Mouse (Mus musculus) lung, embryonic 16.5 days (tissue): ENCODE measurements around the gene Uqcr11. TPM values are rescaled to one million over a fixed set of nuclear protein-coding genes. Genes with fewer than 3 reads are reported as not detected.

ENCODE experiments used
- ATAC-seq: fragments of 200-750 bp; cut with Nextera tagmentation; 2 replicates; pipeline ENCODE4 v1.8.0; 2017; ENCODE audit warnings: low read depth, mild to moderate bottlenecking, moderate library complexity
- H3K27ac ChIP-seq: fragments of 300-500 bp; sonication (generic); 2 replicates; pipeline ENCODE4 v1.5.1; 2014; ENCODE audit warnings: mild to moderate bottlenecking, control low read depth, low read length
- H3K27me3 ChIP-seq: fragments of 300-500 bp; sonication (generic); 2 replicates; pipeline ENCODE4 v1.6.1; 2014; ENCODE audit warnings: low read depth, low read length, mixed read lengths; ENCODE audit not compliant: control insufficient read depth, insufficient read depth
- H3K36me3 ChIP-seq: fragments of 300-500 bp; sonication (generic); 2 replicates; pipeline ENCODE4 v1.6.1; 2014; ENCODE audit warnings: low read length; ENCODE audit not compliant: control insufficient read depth, insufficient read depth
- H3K4me1 ChIP-seq: fragments of 300-500 bp; sonication (generic); replicated peaks from 2 replicates; pipeline ENCODE4 v1.6.1; 2014; ENCODE audit warnings: low read length, mixed read lengths; ENCODE audit not compliant: control insufficient read depth, insufficient read depth
- H3K4me2 ChIP-seq: fragments of 300-500 bp; sonication (generic); 2 replicates; pipeline ENCODE4 v1.6.1; 2014; ENCODE audit warnings: low read depth, low read length, control low read depth
- H3K4me3 ChIP-seq: fragments of 300-500 bp; sonication (generic); 2 replicates; pipeline ENCODE4 v1.5.1; 2014; ENCODE audit warnings: mild to moderate bottlenecking, low read length, control low read depth
- H3K9ac ChIP-seq: fragments of 300-500 bp; sonication (generic); 2 replicates; pipeline ENCODE4 v1.6.1; 2014; ENCODE audit warnings: low read length, control low read depth
- H3K9me3 ChIP-seq: fragments of 300-500 bp; sonication (generic); 2 replicates; pipeline ENCODE4 v1.6.1; 2016; ENCODE audit warnings: low read length; ENCODE audit not compliant: control insufficient read depth
- WGBS: fragments of 180-500 bp; shearing (Covaris S2); extraction: QIAGEN DNeasy Blood & Tissue Kit; methylation state at CpG from one replicate; pipeline ENCODE4 v1.1.7; 2014; 5-methylcytosine and 5-hydroxymethylcytosine counted together
- microRNA-seq: library from miRNA; unstranded; fragments of <30 nt; microRNA quantifications from one replicate; pipeline ENCODE4, GENCODE M21; 2016
- polyA plus RNA-seq: library from polyadenylated mRNA; unstranded; fragments of >200 nt; fragmentation: Nextera tagmentation; extraction: Ambion mirVana; gene quantifications from 2 replicates; pipeline ENCODE4 v1.2.1, GENCODE M21; 2015

Uqcr11 gene
- polyA plus RNA-seq, 1 experiment from 2014 or later = 618 TPM

DNA sequence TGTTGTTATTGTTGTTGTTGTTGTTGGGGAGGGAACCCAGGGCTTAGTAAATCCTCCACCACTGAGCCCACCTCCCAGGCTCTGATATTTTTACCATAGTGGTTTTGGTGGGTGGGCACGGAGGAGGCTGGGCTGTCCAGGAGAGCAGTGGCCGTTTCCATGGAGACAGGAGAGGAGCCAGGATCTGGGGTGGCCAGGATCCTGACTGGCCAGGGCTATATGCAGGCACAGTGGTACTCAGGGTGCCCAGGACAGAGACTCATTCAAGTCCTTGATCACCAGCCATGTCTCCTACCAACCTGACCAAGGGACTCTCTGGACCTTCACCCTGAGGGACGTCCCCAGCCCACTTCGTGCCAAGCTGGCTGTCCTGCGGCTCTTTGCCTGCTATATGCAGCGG is 42.9 kb downstream of the Uqcr11 start:
- Histone ChIP-seq H3K27me3 (peaks cover 1% of the 10 kb centered on the region; the same call in 1 of the 2 replicates), H3K4me3 (no peak overlapping the region), H3K9me3 (no peaks in the 10 kb centered on the region; the same call in 1 of the 2 replicates), H3K4me2 (no peak overlapping the region), H3K36me3 (no peaks in the 10 kb centered on the region), H3K27ac (no peak overlapping the region), H3K4me1 (no peaks in the 10 kb centered on the region), H3K9ac (no peak overlapping the region)
- WGBS = 39% methylated on average over 6 of the region's 6 CpGs
- no peak for ATAC-seq

DNA sequence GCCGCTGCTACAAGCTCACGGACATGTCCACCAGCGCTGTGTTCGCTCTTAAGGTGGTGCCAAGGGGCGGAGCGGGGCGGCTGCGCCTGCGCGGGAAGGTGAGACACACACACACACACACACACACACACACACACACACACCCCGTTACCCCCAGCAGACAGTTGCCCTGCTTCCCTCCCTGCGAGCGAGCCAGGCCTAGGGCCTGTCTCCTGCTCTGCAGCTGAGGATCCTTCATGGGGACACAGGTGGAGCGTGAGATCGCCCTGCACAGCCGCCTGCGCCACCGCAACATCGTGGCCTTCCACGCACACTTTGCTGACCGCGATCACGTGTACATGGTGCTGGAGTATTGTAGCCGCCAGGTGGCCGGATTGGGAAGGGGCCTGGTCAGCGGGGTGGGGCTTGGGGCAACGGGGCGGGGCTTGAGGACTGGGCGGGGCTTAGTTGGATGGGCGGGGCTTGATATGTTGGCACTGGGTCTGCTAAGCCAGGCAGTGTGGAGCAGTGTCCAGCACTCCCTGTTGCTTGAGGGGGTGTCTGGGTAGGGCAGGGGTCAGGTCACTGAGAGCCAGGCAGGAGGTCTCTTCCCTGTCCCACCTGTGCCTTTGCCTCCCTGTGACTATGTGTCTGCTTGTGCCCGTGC is 48.5 kb downstream of the Uqcr11 start:
- 8% methylated on average over 27 of the region's 31 CpGs for WGBS
- H3K27me3 ChIP-seq = peaks cover 45% of the 10 kb centered on the region
- H3K9me3 ChIP-seq = no peaks in the 10 kb centered on the region
- no peak overlapping the region for H3K9ac ChIP-seq
- no peak overlapping the region for H3K27ac ChIP-seq
- ATAC-seq = peak; percentile 35; the same call in 1 of the 2 replicates
- H3K4me2 ChIP-seq = peak overlapping the region; percentile 41
- no peaks in the 10 kb centered on the region for H3K36me3 ChIP-seq
- H3K4me1 ChIP-seq = peaks cover 4% of the 10 kb centered on the region; the same call in 1 of the 2 replicates
- peak overlapping the region; percentile 31 for H3K4me3 ChIP-seq

DNA sequence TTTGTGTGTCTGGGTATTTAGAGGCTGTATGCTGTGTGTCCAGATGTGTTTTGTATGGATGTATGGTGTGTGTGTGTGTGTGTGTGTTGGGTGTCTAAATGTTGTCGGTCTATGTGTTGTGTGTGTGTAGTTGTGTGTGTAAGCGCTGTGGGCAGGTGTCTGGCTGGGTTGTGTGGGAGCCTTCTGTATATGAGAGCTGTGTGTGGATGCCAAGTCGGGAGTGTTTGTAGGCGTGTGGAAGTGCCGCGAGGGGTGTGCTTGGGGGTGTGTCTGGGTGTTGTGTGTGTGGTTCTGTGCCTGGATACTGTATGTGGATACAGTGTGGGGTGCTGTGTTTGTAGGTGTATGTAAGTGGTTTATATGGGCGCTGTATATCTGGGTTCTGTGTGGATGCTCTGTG is 49.3 kb downstream of the Uqcr11 start:
- peaks cover 45% of the 10 kb centered on the region for H3K27me3 ChIP-seq
- 26% methylated on average over 7 of the region's 7 CpGs for WGBS
- H3K4me3 ChIP-seq = no peak overlapping the region
- H3K9me3 ChIP-seq = no peaks in the 10 kb centered on the region
- no peak overlapping the region for H3K27ac ChIP-seq
- ATAC-seq = no peak
- no peak overlapping the region for H3K9ac ChIP-seq
- H3K4me1 ChIP-seq = peaks cover 4% of the 10 kb centered on the region; the same call in 1 of the 2 replicates
- no peak overlapping the region; the same call in 1 of the 2 replicates for H3K4me2 ChIP-seq
- H3K36me3 ChIP-seq = no peaks in the 10 kb centered on the region

- H3K27me3 ChIP-seq = peaks cover 51% of the 10 kb centered on the region
- no peaks in the 10 kb centered on the region for H3K36me3 ChIP-seq
- H3K4me3 ChIP-seq = peak overlapping the region; percentile 39
- ATAC-seq = no peak
- H3K4me1 ChIP-seq = peaks cover 4% of the 10 kb centered on the region; the same call in 1 of the 2 replicates
- H3K4me2 ChIP-seq = peak overlapping the region; percentile 55
- H3K9me3 ChIP-seq = no peaks in the 10 kb centered on the region
- WGBS = under 1% methylated on average over 34 of the region's 34 CpGs
- H3K27ac ChIP-seq = no peak overlapping the region
- H3K9ac ChIP-seq = 0 out of 2 replicates have a peak overlapping the region, but pooled peaks have one; percentile 28
Measured at GRCm38 (mm10) chr10:80356737-80357136, 49.9 kb downstream of the Uqcr11 start.

DNA sequence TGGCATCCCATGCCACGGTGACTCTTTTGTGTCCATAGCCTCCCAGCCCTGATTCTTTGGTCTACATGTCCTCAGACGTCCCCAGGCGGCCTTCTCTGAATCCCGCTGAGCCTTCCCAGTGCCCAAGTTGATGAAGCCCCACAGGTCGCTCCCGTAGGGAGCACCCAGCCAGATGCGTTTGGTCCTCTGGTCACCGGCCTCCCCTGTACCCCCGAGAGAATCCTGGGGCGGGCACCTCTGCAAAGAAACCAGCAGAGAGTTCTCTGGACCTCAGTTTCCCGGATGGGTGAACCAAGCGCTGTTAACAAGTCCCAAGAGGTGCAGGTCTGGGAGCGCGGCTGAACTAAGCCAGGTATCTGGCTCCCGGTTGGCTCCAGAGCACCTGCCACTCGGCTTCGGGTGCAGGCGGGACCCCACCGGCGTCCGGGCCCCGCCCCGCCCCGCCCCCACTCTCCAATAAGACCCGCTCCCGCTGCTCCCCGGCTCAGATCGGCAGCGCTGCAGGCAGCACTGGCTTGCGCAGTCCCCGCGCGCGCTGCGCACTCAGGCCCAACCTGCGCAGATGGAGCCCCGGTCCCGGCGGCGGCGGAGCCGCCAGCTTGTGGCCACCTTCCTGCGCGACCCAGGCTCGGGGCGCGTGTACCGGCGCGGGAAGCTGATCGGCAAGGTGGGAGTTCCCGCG is 50.5 kb downstream of the Uqcr11 start, which contains the start of gene Plk5:
Gene Plk5 (plus strand): TSS at position 459 of the 682 bp plus-strand sequence.
- whole genome bisulfite sequencing = 1% methylated on average over 51 of the region's 53 CpGs
- H3K9me3 ChIP-seq = no peaks in the 10 kb centered on the region
- peak within 1 kb of the TSS; percentile 39 for H3K4me3 ChIP-seq

GRCm38 (mm10) chr10:80355431-80355830 is 51.2 kb downstream of the Uqcr11 start:
- peaks cover 59% of the 10 kb centered on the region for H3K27me3 ChIP-seq

More for the DNA sequence above, 50.5 kb downstream of the Uqcr11 start, which contains the start of gene Plk5:
- Histone ChIP-seq H3K27me3 (peaks cover 53% of the 10 kb centered on the region), H3K36me3 (no peaks in the 10 kb centered on the region), H3K9ac (0 out of 2 replicates have a peak within 1 kb of the TSS, but pooled peaks have one; percentile 28), H3K4me1 (peaks cover 4% of the 10 kb centered on the region; the same call in 1 of the 2 replicates), H3K27ac (no peak within 1 kb of the TSS), H3K4me2 (peak within 1 kb of the TSS; percentile 55)
- no peak for ATAC-seq

More at GRCm38 (mm10) chr10:80355431-80355830, 51.2 kb downstream of the Uqcr11 start:
- no peak overlapping the region for H3K4me2 ChIP-seq
- no peak for ATAC-seq
- 10% methylated on average over 9 of the region's 9 CpGs for WGBS
- H3K9me3 ChIP-seq = no peaks in the 10 kb centered on the region
- no peaks in the 10 kb centered on the region for H3K36me3 ChIP-seq
- H3K4me3 ChIP-seq = no peak overlapping the region
- H3K4me1 ChIP-seq = peaks cover 5% of the 10 kb centered on the region; the same call in 1 of the 2 replicates
- H3K27ac ChIP-seq = no peak overlapping the region
- no peak overlapping the region for H3K9ac ChIP-seq

Small RNA genes within 50 kb of the gene (microRNA-seq; reads per million reads assigned to microRNA genes)
- not detected for gene Gm22721

Other genes starting within 250 kb of the Uqcr11 start
- 73.4 and 83.4 TPM in 2 replicates for gene Cirbp, start 240.8 kb downstream of the Uqcr11 start, polyA plus RNA-seq
- gene 1600002K03Rik, start 233.9 kb downstream of the Uqcr11 start, polyA plus RNA-seq = 12.2 and 13.6 TPM in 2 replicates
- gene Efna2, start 227.3 kb downstream of the Uqcr11 start, polyA plus RNA-seq = 11.0 and 12.1 TPM in 2 replicates
- gene Mum1, start 180.4 kb downstream of the Uqcr11 start, polyA plus RNA-seq = 66.4 and 68.7 TPM in 2 replicates
- 313 and 320 TPM in 2 replicates for gene Ndufs7, start 157.7 kb downstream of the Uqcr11 start, polyA plus RNA-seq
- gene Gamt, start 145.8 kb downstream of the Uqcr11 start, polyA plus RNA-seq = 27.5 and 32.8 TPM in 2 replicates
- 45.4 and 50.6 TPM in 2 replicates for gene Dazap1, start 145.3 kb downstream of the Uqcr11 start, polyA plus RNA-seq
- gene Rps15, start 114.4 kb downstream of the Uqcr11 start, polyA plus RNA-seq = 915 and 939 TPM in 2 replicates
- 0.67 and 0.88 TPM in 2 replicates for gene Apc2, start 110.9 kb downstream of the Uqcr11 start, polyA plus RNA-seq
- 49.2 and 51.8 TPM in 2 replicates for gene 2310011J03Rik, start 86.3 kb downstream of the Uqcr11 start, polyA plus RNA-seq
- 4.2 and 4.3 TPM in 2 replicates for gene Pcsk4, start 77.3 kb downstream of the Uqcr11 start, polyA plus RNA-seq
- gene Reep6, start 76.9 kb downstream of the Uqcr11 start, polyA plus RNA-seq = 15.6 and 17.0 TPM in 2 replicates
- 4.1 and 8.3 TPM in 2 replicates for gene Adamtsl5, start 58.4 kb downstream of the Uqcr11 start, polyA plus RNA-seq
- 0.48 and 0.52 TPM in 2 replicates for gene Plk5, start 50.4 kb downstream of the Uqcr11 start, polyA plus RNA-seq
- gene Mex3d, start 19.2 kb downstream of the Uqcr11 start, polyA plus RNA-seq = 4.4 and 4.5 TPM in 2 replicates
- gene Mbd3, start 7.3 kb downstream of the Uqcr11 start, polyA plus RNA-seq = 192 and 204 TPM in 2 replicates
- gene Tcf3, start 26.8 kb upstream of the Uqcr11 start, polyA plus RNA-seq = 81.0 and 82.4 TPM in 2 replicates
- not detected in 2 replicates for gene Onecut3, start 88.0 kb upstream of the Uqcr11 start, polyA plus RNA-seq
- 0.05 and 0.09 TPM in 2 replicates for gene Atp8b3, start 132.3 kb upstream of the Uqcr11 start, polyA plus RNA-seq
- gene Rexo1, start 154.7 kb upstream of the Uqcr11 start, polyA plus RNA-seq = 20.6 and 22.1 TPM in 2 replicates
- 8.2 and 8.3 TPM in 2 replicates for gene Klf16, start 170.5 kb upstream of the Uqcr11 start, polyA plus RNA-seq
- gene Abhd17a, start 183.5 kb upstream of the Uqcr11 start, polyA plus RNA-seq = 77.4 and 80.9 TPM in 2 replicates
- 78.8 and 81.8 TPM in 2 replicates for gene Scamp4, start 196.0 kb upstream of the Uqcr11 start, polyA plus RNA-seq
- 7.1 and 8.3 TPM in 2 replicates for gene Adat3, start 196.1 kb upstream of the Uqcr11 start, polyA plus RNA-seq
- 3.7 and 4.4 TPM in 2 replicates for gene Gm49322, start 199.2 kb upstream of the Uqcr11 start, polyA plus RNA-seq
- gene Csnk1g2, start 216.0 kb upstream of the Uqcr11 start, polyA plus RNA-seq = 20.6 and 38.4 TPM in 2 replicates